Mouse (Mus musculus): ENCODE data around the gene Msh5. TPM values are rescaled to one million over a fixed set of nuclear protein-coding genes. Genes with fewer than 3 reads are reported as not detected.

Gene Msh5
- polyA plus RNA-seq, 1 experiment from 2014 or later: 1.5 TPM

Other genes with a start within 250 kb of the Msh5 start
- not detected for gene Cyp21a1, start 242.2 kb downstream of the Msh5 start, polyA plus RNA-seq (2017; shearing (Covaris generic))
- 38.5 TPM for gene Stk19, start 209.8 kb downstream of the Msh5 start, polyA plus RNA-seq (2017; shearing (Covaris generic))
- 73.8 TPM for gene Dxo, start 209.7 kb downstream of the Msh5 start, polyA plus RNA-seq (2017; shearing (Covaris generic))
- gene Skiv2l, start 196.5 kb downstream of the Msh5 start, polyA plus RNA-seq (2017; shearing (Covaris generic)): 150 TPM
- gene Nelfe, start 196.4 kb downstream of the Msh5 start, polyA plus RNA-seq (2017; shearing (Covaris generic)): 41.3 TPM
- 1.3 TPM for gene Cfb, start 184.2 kb downstream of the Msh5 start, polyA plus RNA-seq (2017; shearing (Covaris generic))
- 0.64 TPM for gene Zbtb12, start 167.3 kb downstream of the Msh5 start, polyA plus RNA-seq (2017; shearing (Covaris generic))
- not detected for gene Gm20547, start 164.7 kb downstream of the Msh5 start, polyA plus RNA-seq (2017; shearing (Covaris generic))
- 2.3 TPM for gene C2, start 148.5 kb downstream of the Msh5 start, polyA plus RNA-seq (2017; shearing (Covaris generic))
- gene Ehmt2, start 148.3 kb downstream of the Msh5 start, polyA plus RNA-seq (2017; shearing (Covaris generic)): 38.7 TPM
- not detected for gene Slc44a4, start 132.3 kb downstream of the Msh5 start, polyA plus RNA-seq (2017; shearing (Covaris generic))
- 85.9 TPM for gene Neu1, start 115.5 kb downstream of the Msh5 start, polyA plus RNA-seq (2017; shearing (Covaris generic))
- gene Hspa1b, start 87.5 kb downstream of the Msh5 start, polyA plus RNA-seq (2017; shearing (Covaris generic)): 54.2 TPM
- 2.7 TPM for gene Gm20481, start 76.8 kb downstream of the Msh5 start, polyA plus RNA-seq (2017; shearing (Covaris generic))
- gene Hspa1a, start 74.6 kb downstream of the Msh5 start, polyA plus RNA-seq (2017; shearing (Covaris generic)): 13.2 TPM
- 0.17 TPM for gene Hspa1l, start 74.0 kb downstream of the Msh5 start, polyA plus RNA-seq (2017; shearing (Covaris generic))
- 55.0 TPM for gene Lsm2, start 64.9 kb downstream of the Msh5 start, polyA plus RNA-seq (2017; shearing (Covaris generic))
- gene Vars, start 45.8 kb downstream of the Msh5 start, polyA plus RNA-seq (2017; shearing (Covaris generic)): 187 TPM
- gene Vwa7, start 30.2 kb downstream of the Msh5 start, polyA plus RNA-seq (2017; shearing (Covaris generic)): 0.33 TPM
- 0.82 TPM for gene Sapcd1, start 18.7 kb downstream of the Msh5 start, polyA plus RNA-seq (2017; shearing (Covaris generic))
- 661 TPM for gene Clic1, start 3.2 kb upstream of the Msh5 start, polyA plus RNA-seq (2017; shearing (Covaris generic))
- 2.2 TPM for gene Ddah2, start 12.3 kb upstream of the Msh5 start, polyA plus RNA-seq (2017; shearing (Covaris generic))
- gene Ly6g6c, start 18.6 kb upstream of the Msh5 start, polyA plus RNA-seq (2017; shearing (Covaris generic)): not detected
- not detected for gene Mpig6b, start 19.4 kb upstream of the Msh5 start, polyA plus RNA-seq (2017; shearing (Covaris generic))
- not detected for gene Ly6g6e, start 30.2 kb upstream of the Msh5 start, polyA plus RNA-seq (2017; shearing (Covaris generic))
- gene Ly6g6d, start 31.3 kb upstream of the Msh5 start, polyA plus RNA-seq (2017; shearing (Covaris generic)): not detected
- not detected for gene Ly6g6f, start 38.9 kb upstream of the Msh5 start, polyA plus RNA-seq (2017; shearing (Covaris generic))
- gene Abhd16a, start 42.5 kb upstream of the Msh5 start, polyA plus RNA-seq (2017; shearing (Covaris generic)): 65.7 TPM
- not detected for gene Ly6g5c, start 61.5 kb upstream of the Msh5 start, polyA plus RNA-seq (2017; shearing (Covaris generic))
- gene Ly6g5b, start 68.7 kb upstream of the Msh5 start, polyA plus RNA-seq (2017; shearing (Covaris generic)): 3.8 TPM
- 58.5 TPM for gene Gpank1, start 74.7 kb upstream of the Msh5 start, polyA plus RNA-seq (2017; shearing (Covaris generic))
- 341 TPM for gene Csnk2b, start 75.3 kb upstream of the Msh5 start, polyA plus RNA-seq (2017; shearing (Covaris generic))
- gene D17H6S53E, start 79.6 kb upstream of the Msh5 start, polyA plus RNA-seq (2017; shearing (Covaris generic)): 5.3 TPM
- gene Apom, start 85.3 kb upstream of the Msh5 start, polyA plus RNA-seq (2017; shearing (Covaris generic)): not detected
- gene Bag6, start 88.4 kb upstream of the Msh5 start, polyA plus RNA-seq (2017; shearing (Covaris generic)): 48.8 TPM
- 28.9 TPM for gene Prrc2a, start 118.2 kb upstream of the Msh5 start, polyA plus RNA-seq (2017; shearing (Covaris generic))
- 4.8 TPM for gene Aif1, start 129.3 kb upstream of the Msh5 start, polyA plus RNA-seq (2017; shearing (Covaris generic))
- 9.6 TPM for gene Lst1, start 141.7 kb upstream of the Msh5 start, polyA plus RNA-seq (2017; shearing (Covaris generic))
- gene Ltb, start 147.7 kb upstream of the Msh5 start, polyA plus RNA-seq (2017; shearing (Covaris generic)): 1,484 TPM
- 56.7 TPM for gene Tnf, start 155.3 kb upstream of the Msh5 start, polyA plus RNA-seq (2017; shearing (Covaris generic))
- gene Lta, start 158.6 kb upstream of the Msh5 start, polyA plus RNA-seq (2017; shearing (Covaris generic)): 152 TPM
- gene Gm16181, start 174.1 kb upstream of the Msh5 start, polyA plus RNA-seq (2017; shearing (Covaris generic)): 1.6 TPM
- gene Atp6v1g2, start 186.9 kb upstream of the Msh5 start, polyA plus RNA-seq (2017; shearing (Covaris generic)): 6.4 TPM
- 16.8 TPM for gene Nfkbil1, start 189.0 kb upstream of the Msh5 start, polyA plus RNA-seq (2017; shearing (Covaris generic))
- 296 TPM for gene Ddx39b, start 195.0 kb upstream of the Msh5 start, polyA plus RNA-seq (2017; shearing (Covaris generic))
- 6,634 TPM for gene H2-D1, start 216.0 kb upstream of the Msh5 start, polyA plus RNA-seq (2017; shearing (Covaris generic))